Mouse (Mus musculus): ENCODE measurements around the gene Anks1b.

DNA sequence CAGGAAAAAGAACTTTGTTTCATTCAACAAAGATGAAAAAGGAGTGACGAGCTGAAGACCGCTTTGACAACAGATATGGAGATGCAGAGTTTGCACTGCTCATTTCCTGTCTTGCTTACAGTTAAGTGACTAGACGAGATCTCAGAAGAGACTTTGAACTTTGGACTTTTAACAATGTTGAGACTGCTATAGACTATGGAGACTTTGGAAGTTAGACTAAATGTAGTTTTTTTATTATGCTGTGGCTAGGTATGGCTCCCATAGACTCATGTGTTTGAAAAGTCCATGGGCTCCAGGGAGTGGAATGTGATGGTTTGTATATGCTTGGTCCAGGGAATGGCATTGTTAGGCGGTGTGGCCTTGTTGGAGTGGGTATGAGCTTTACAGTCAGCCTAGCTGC, 1108.5 kb downstream of the Anks1b start:
- TF ChIP-seq POLR2A (IDR thresholded peaks at IDR 0.05; ENCODE audit: control insufficient read depth in 1 of 2, insufficient read depth in 1 of 2, low read depth in 1 of 2, low read length in 2 of 2, poor library complexity in 1 of 2) (no peak), CTCF (IDR thresholded peaks at IDR 0.05 in 2 of 3, conservative IDR thresholded peaks at IDR 0.05 in 1 of 3; ENCODE audit: control insufficient read depth in 1 of 3, insufficient read depth in 1 of 3, low read depth in 2 of 3, low read length in 3 of 3, poor library complexity in 1 of 3, severe bottlenecking in 1 of 3) (no peak), SMC3 (IDR thresholded peaks at IDR 0.05; ENCODE audit: low read depth, low read length) (no peak), USF1 (IDR thresholded peaks at IDR 0.05; ENCODE audit: low read depth, low read length) (no peak), NELFE (IDR thresholded peaks at IDR 0.05; ENCODE audit: low read depth, low read length) (no peak)
